Mouse (Mus musculus): ENCODE measurements around the gene Gm21812.
"Not testable (repeated sequence)": the region's sequence is repeated elsewhere in the genome, so short reads cannot be mapped to it uniquely, and the experiment has no call there.

The Gm21812 gene

DNA sequence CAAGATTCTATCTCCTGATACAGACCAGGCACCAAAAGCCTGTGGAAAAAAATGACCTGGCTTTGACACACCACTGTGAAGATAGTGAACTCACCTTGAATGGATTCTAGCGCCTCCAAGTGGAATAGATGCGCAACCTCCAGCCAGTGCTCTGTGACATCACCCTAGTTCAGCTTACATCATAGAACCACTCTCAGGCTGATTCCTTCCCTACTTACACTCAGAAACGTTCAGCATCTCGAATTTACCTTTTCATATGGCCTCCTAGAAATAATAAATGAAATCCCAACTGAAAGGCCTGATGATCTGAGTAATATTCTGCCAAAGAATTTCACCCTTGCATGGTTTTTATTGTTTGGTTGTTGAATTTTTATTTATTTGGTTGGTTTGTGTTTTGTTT is at the start of gene Gm21812:
Gm21812 (minus strand) TSS at position 101 of the 400 bp plus-strand sequence.
- DNase-seq: not testable (repeated sequence)
